Mouse (Mus musculus) forebrain, embryonic 16.5 days (tissue): Measurements from ENCODE around the gene Tas2r143. TPM values are rescaled to one million over a fixed set of nuclear protein-coding genes. Genes with fewer than 3 reads are reported as not detected.

ENCODE experiments used
- polyA plus RNA-seq: library from polyadenylated mRNA; unstranded; fragments of >200 nt; fragmentation: Nextera tagmentation; extraction: Ambion mirVana; gene quantifications from 2 replicates; pipeline ENCODE4 v1.2.1, GENCODE M21; 2015

Tas2r143 gene
- polyA plus RNA-seq, 1 experiment from 2014 or later = not detected

Other genes with a start within 250 kb of the Tas2r143 start
- gene Tas2r144, start 184.9 kb upstream of the Tas2r143 start, polyA plus RNA-seq = not detected in 2 replicates
- gene Gstk1, start 154.3 kb upstream of the Tas2r143 start, polyA plus RNA-seq = 8.2 and 10.1 TPM in 2 replicates
- gene Tmem139, start 138.3 kb upstream of the Tas2r143 start, polyA plus RNA-seq = 0.21 and 0.24 TPM in 2 replicates
- 62.1 and 72.2 TPM in 2 replicates for gene Casp2, start 135.3 kb upstream of the Tas2r143 start, polyA plus RNA-seq
- gene Clcn1, start 113.6 kb upstream of the Tas2r143 start, polyA plus RNA-seq = 1.6 and 2.0 TPM in 2 replicates
- 5.3 and 7.1 TPM in 2 replicates for gene Fam131b, start 75.6 kb upstream of the Tas2r143 start, polyA plus RNA-seq
- 33.6 and 37.1 TPM in 2 replicates for gene Zyx, start 50.6 kb upstream of the Tas2r143 start, polyA plus RNA-seq
- gene Epha1, start 27.0 kb upstream of the Tas2r143 start, polyA plus RNA-seq = 0.14 and 0.27 TPM in 2 replicates
- not detected in 2 replicates for gene Tas2r135, start 5.2 kb downstream of the Tas2r143 start, polyA plus RNA-seq
- not detected in 2 replicates for gene Tas2r126, start 34.3 kb downstream of the Tas2r143 start, polyA plus RNA-seq
- gene Olfr458, start 65.0 kb downstream of the Tas2r143 start, polyA plus RNA-seq = not detected in 2 replicates
- gene Olfr457, start 76.1 kb downstream of the Tas2r143 start, polyA plus RNA-seq = not detected in 2 replicates
- gene Olfr456, start 87.0 kb downstream of the Tas2r143 start, polyA plus RNA-seq = not detected in 2 replicates
- not detected in 2 replicates for gene Olfr455, start 147.3 kb downstream of the Tas2r143 start, polyA plus RNA-seq
- gene Tcaf3, start 197.5 kb downstream of the Tas2r143 start, polyA plus RNA-seq = not detected in 2 replicates
- gene Tcaf2, start 245.0 kb downstream of the Tas2r143 start, polyA plus RNA-seq = 1.0 and 1.6 TPM in 2 replicates